Mouse (Mus musculus) small intestine, adult 10 weeks (tissue): ENCODE measurements around the gene Ifna7. TPM values are rescaled to one million over a fixed set of nuclear protein-coding genes. Genes with fewer than 3 reads are reported as not detected.

Source experiments
- polyA plus RNA-seq: library from polyadenylated mRNA; stranded (reverse); fragments of 350-450 nt; fragmentation: Illumina TruSeq; extraction: RNeasy Lipid Tissue Mini Kit (QIAGEN cat#74804); gene quantifications from one replicate; pipeline ENCODE4 v1.2.3, GENCODE M21; 2014; ENCODE audit warnings: low replicate concordance

The Ifna7 gene
- polyA plus RNA-seq, 1 experiment from 2014 or later: not detected

Other genes with a start within 250 kb of the Ifna7 start
- not detected for gene Ifna14, start 244.4 kb upstream of the Ifna7 start, polyA plus RNA-seq
- not detected for gene Ifna9, start 223.8 kb upstream of the Ifna7 start, polyA plus RNA-seq
- gene Ifna12, start 212.9 kb upstream of the Ifna7 start, polyA plus RNA-seq: not detected
- gene C87499, start 181.8 kb upstream of the Ifna7 start, polyA plus RNA-seq: not detected
- not detected for gene Ifna13, start 171.8 kb upstream of the Ifna7 start, polyA plus RNA-seq
- gene Ifna16, start 139.3 kb upstream of the Ifna7 start, polyA plus RNA-seq: not detected
- gene Ifna2, start 132.3 kb upstream of the Ifna7 start, polyA plus RNA-seq: not detected
- gene Ifnab, start 124.9 kb upstream of the Ifna7 start, polyA plus RNA-seq: not detected
- gene Gm26566, start 94.4 kb upstream of the Ifna7 start, polyA plus RNA-seq: not detected
- 117 TPM for gene Klhl9, start 93.8 kb upstream of the Ifna7 start, polyA plus RNA-seq
- not detected for gene Gm13271, start 61.4 kb upstream of the Ifna7 start, polyA plus RNA-seq
- gene Gm13283, start 56.1 kb upstream of the Ifna7 start, polyA plus RNA-seq: not detected
- not detected for gene Gm13290, start 42.4 kb upstream of the Ifna7 start, polyA plus RNA-seq
- not detected for gene Gm13289, start 39.3 kb upstream of the Ifna7 start, polyA plus RNA-seq
- not detected for gene Gm13272, start 36.4 kb upstream of the Ifna7 start, polyA plus RNA-seq
- gene Ifnz, start 34.1 kb upstream of the Ifna7 start, polyA plus RNA-seq: not detected
- gene Gm13276, start 30.5 kb upstream of the Ifna7 start, polyA plus RNA-seq: not detected
- not detected for gene Gm13277, start 27.6 kb upstream of the Ifna7 start, polyA plus RNA-seq
- gene Gm13278, start 24.7 kb upstream of the Ifna7 start, polyA plus RNA-seq: not detected
- gene Gm13275, start 21.7 kb upstream of the Ifna7 start, polyA plus RNA-seq: not detected
- gene Gm13279, start 18.8 kb upstream of the Ifna7 start, polyA plus RNA-seq: not detected
- not detected for gene Gm13285, start 16.6 kb upstream of the Ifna7 start, polyA plus RNA-seq
- gene Gm13287, start 13.0 kb upstream of the Ifna7 start, polyA plus RNA-seq: not detected
- gene Gm13288, start 10.7 kb upstream of the Ifna7 start, polyA plus RNA-seq: not detected
- gene Ifna11, start 3.7 kb downstream of the Ifna7 start, polyA plus RNA-seq: not detected
- gene Ifna6, start 11.2 kb downstream of the Ifna7 start, polyA plus RNA-seq: not detected
- not detected for gene Ifna5, start 19.3 kb downstream of the Ifna7 start, polyA plus RNA-seq
- not detected for gene Ifna4, start 25.6 kb downstream of the Ifna7 start, polyA plus RNA-seq
- gene Ifna1, start 33.9 kb downstream of the Ifna7 start, polyA plus RNA-seq: not detected
- not detected for gene Ifne, start 64.0 kb downstream of the Ifna7 start, polyA plus RNA-seq